Mouse (Mus musculus) erythroblast, embryonic 14.5 days (primary cell): ENCODE data around the gene Mrgprf.

ENCODE experiments used
- GATA1 ChIP-seq: IDR thresholded peaks from 2 replicates; pipeline ENCODE4 v1.6.1; 2012; ENCODE audit warnings: low read length, inconsistent platforms, mixed read lengths
- TAL1 ChIP-seq: IDR thresholded peaks from 3 replicates; pipeline ENCODE4 v1.6.1; 2012; ENCODE audit warnings: low read length, inconsistent platforms, mixed read lengths

GRCm38 (mm10) chr7:145312137-145312536 lies 11.5 kb downstream of the Mrgprf start:
- TF ChIP-seq GATA1: no peak
- no peak for TF ChIP-seq TAL1
